Mouse (Mus musculus): ENCODE measurements at regions not wholly inside any gene's neighbourhood (a gene's known extent, or its start where the extent isn't known, plus 50 kb on each side); places are given as distances from the start of the nearest gene placed in this dataset.

GRCm38 (mm10) chr2:167818799-167819198, 113.1 kb upstream of the Ptpn1 start:
- in situ Hi-C loops (cut with MboI; ENCODE audit: low pct_ligation_motif_present, low pct_unique_long_range_greater_than_20kb, low sequenced_read_pairs) (no loop called here), dilution Hi-C loops (cut with MboI; ENCODE audit: extremely low pct_ligation_motif_present, extremely low pct_unique_long_range_greater_than_20kb, low sequenced_read_pairs) (no loop called here)
- Histone ChIP-seq H3K9ac (ENCODE audit: insufficient read depth, low read depth) (no peak overlapping the region), H3K9me3 (replicated peaks; ENCODE audit: low read length) (no peaks in the 10 kb centered on the region), H3K36me3 (replicated peaks in 1 of 2; ENCODE audit: control insufficient read depth in 1 of 2, insufficient read depth in 1 of 2, low read length in 1 of 2) (no peaks in the 10 kb centered on the region), H3K27me3 (replicated peaks) (peaks cover 97% of the 10 kb centered on the region), H3K4me3 (replicated peaks in 1 of 3; ENCODE audit: low read depth in 2 of 3, low read length in 2 of 3, poor library complexity in 1 of 3) (no peak overlapping the region), H3K4me1 (ENCODE audit: control insufficient read depth in 1 of 2, insufficient read depth in 2 of 2) (peaks cover 0 to 9% of the 10 kb centered on the region in 2 experiments; a peak in 2 of 4 replicates), H3K27ac (ENCODE audit: insufficient read depth, low read depth) (no peak overlapping the region), H3K4me2 (ENCODE audit: insufficient read depth, low read depth, poor library complexity, severe bottlenecking) (no peak overlapping the region), H3K79me2 (replicated peaks; ENCODE audit: control insufficient read depth, extremely low read depth, insufficient read depth, poor library complexity, severe bottlenecking) (no peaks in the 10 kb centered on the region)
- TF ChIP-seq BHLHE40 (IDR thresholded peaks at IDR 0.05; ENCODE audit: low read depth, low read length) (no peak), E2F4 (IDR thresholded peaks at IDR 0.05; ENCODE audit: insufficient replicate concordance, low read depth, low read length) (no peak)
- DNase-seq (ENCODE audit: extremely low read depth), result no peak

GRCm38 (mm10) chr2:167817030-167817429, 114.8 kb upstream of the Ptpn1 start:
- Histone ChIP-seq H3K27me3 (replicated peaks) (peaks cover 96% of the 10 kb centered on the region), H3K4me3 (replicated peaks in 1 of 3; ENCODE audit: low read depth in 2 of 3, low read length in 2 of 3, poor library complexity in 1 of 3) (no peak overlapping the region), H3K9me3 (replicated peaks; ENCODE audit: low read length) (no peaks in the 10 kb centered on the region), H3K27ac (ENCODE audit: insufficient read depth, low read depth) (no peak overlapping the region), H3K9ac (ENCODE audit: insufficient read depth, low read depth) (no peak overlapping the region), H3K4me2 (ENCODE audit: insufficient read depth, low read depth, poor library complexity, severe bottlenecking) (no peak overlapping the region), H3K79me2 (replicated peaks; ENCODE audit: control insufficient read depth, extremely low read depth, insufficient read depth, poor library complexity, severe bottlenecking) (no peaks in the 10 kb centered on the region), H3K4me1 (ENCODE audit: control insufficient read depth in 1 of 2, insufficient read depth in 2 of 2) (peaks cover 0 to 9% of the 10 kb centered on the region in 2 experiments; a peak in 2 of 4 replicates), H3K36me3 (replicated peaks in 1 of 2; ENCODE audit: control insufficient read depth in 1 of 2, insufficient read depth in 1 of 2, low read length in 1 of 2) (no peaks in the 10 kb centered on the region)
- dilution Hi-C loops (cut with MboI; ENCODE audit: extremely low pct_ligation_motif_present, extremely low pct_unique_long_range_greater_than_20kb, low sequenced_read_pairs), result no loop called here
- no peak for TF ChIP-seq ZMIZ1 (IDR thresholded peaks at IDR 0.05; ENCODE audit: low read depth, low read length)
- no peak for TF ChIP-seq CHD1 (IDR thresholded peaks at IDR 0.05; ENCODE audit: low read depth, low read length)
- no peak for TF ChIP-seq USF1 (IDR thresholded peaks at IDR 0.05; ENCODE audit: low read depth, low read length)
- TF ChIP-seq MEF2A (IDR thresholded peaks at IDR 0.05; ENCODE audit: borderline replicate concordance, low read depth, low read length), result no peak
- TF ChIP-seq MAFK (IDR thresholded peaks at IDR 0.05; ENCODE audit: insufficient replicate concordance, low read length), result no peak
- no peak for TF ChIP-seq BHLHE40 (IDR thresholded peaks at IDR 0.05; ENCODE audit: low read depth, low read length)
- no peak for DNase-seq (ENCODE audit: extremely low read depth)
- in situ Hi-C loops (cut with MboI; ENCODE audit: low pct_ligation_motif_present, low pct_unique_long_range_greater_than_20kb, low sequenced_read_pairs), result no loop called here

GRCm38 (mm10) chr2:167815123-167815522, 116.7 kb upstream of the Ptpn1 start:
- in situ Hi-C loops (cut with MboI; ENCODE audit: low pct_ligation_motif_present, low pct_unique_long_range_greater_than_20kb, low sequenced_read_pairs), result no loop called here
- Histone ChIP-seq H3K27ac (ENCODE audit: insufficient read depth, low read depth) (no peak overlapping the region), H3K9me3 (replicated peaks; ENCODE audit: low read length) (no peaks in the 10 kb centered on the region)

More at GRCm38 (mm10) chr2:167815123-167815522, 116.7 kb upstream of the Ptpn1 start:
- no peak for DNase-seq (ENCODE audit: extremely low read depth)
- H3K9ac ChIP-seq (ENCODE audit: insufficient read depth, low read depth), result no peak overlapping the region
- dilution Hi-C loops (cut with MboI; ENCODE audit: extremely low pct_ligation_motif_present, extremely low pct_unique_long_range_greater_than_20kb, low sequenced_read_pairs), result no loop called here
- H3K27me3 ChIP-seq (replicated peaks), result peaks cover 95% of the 10 kb centered on the region
- no peak for TF ChIP-seq MEF2A (IDR thresholded peaks at IDR 0.05; ENCODE audit: borderline replicate concordance, low read depth, low read length)
- no peak for TF ChIP-seq MAFK (IDR thresholded peaks at IDR 0.05; ENCODE audit: insufficient replicate concordance, low read length)
- no peak for TF ChIP-seq SMC3 (IDR thresholded peaks at IDR 0.05; ENCODE audit: low read depth, low read length)
- TF ChIP-seq ELF1 (IDR thresholded peaks at IDR 0.05; ENCODE audit: low read depth, low read length), result no peak
- TF ChIP-seq ZNF384 (IDR thresholded peaks at IDR 0.05; ENCODE audit: low read depth, low read length), result no peak
- H3K36me3 ChIP-seq (replicated peaks in 1 of 2; ENCODE audit: control insufficient read depth in 1 of 2, insufficient read depth in 1 of 2, low read length in 1 of 2), result no peaks in the 10 kb centered on the region
- no peaks in the 10 kb centered on the region for H3K79me2 ChIP-seq (replicated peaks; ENCODE audit: control insufficient read depth, extremely low read depth, insufficient read depth, poor library complexity, severe bottlenecking)
- no peak overlapping the region for H3K4me3 ChIP-seq (replicated peaks in 1 of 3; ENCODE audit: low read depth in 2 of 3, low read length in 2 of 3, poor library complexity in 1 of 3)
- H3K4me1 ChIP-seq (ENCODE audit: control insufficient read depth in 1 of 2, insufficient read depth in 2 of 2), result peaks cover 0 to 9% of the 10 kb centered on the region in 2 experiments; a peak in 2 of 4 replicates
- H3K4me2 ChIP-seq (ENCODE audit: insufficient read depth, low read depth, poor library complexity, severe bottlenecking), result no peak overlapping the region
